Mouse (Mus musculus): Measurements from ENCODE around the gene Gm8232. TPM values are rescaled to one million over a fixed set of nuclear protein-coding genes. Genes with fewer than 3 reads are reported as not detected.
"Not testable (repeated sequence)": the region's sequence is repeated elsewhere in the genome, so short reads cannot be mapped to it uniquely, and the experiment has no call there.

Gm8232 gene
- polyA plus RNA-seq (2016; fragmentation: Nextera tagmentation; extraction: Ambion mirVana) = not detected in 2 replicates

- not testable (repeated sequence) for H3K27ac ChIP-seq (replicated peaks); H3K36me3 ChIP-seq (replicated peaks); H3K4me3 ChIP-seq; H3K27me3 ChIP-seq (replicated peaks; ENCODE audit: low read depth, poor library complexity, severe bottlenecking); H3K9me3 ChIP-seq; DNase-seq (ENCODE audit: low spot score); H3K4me1 ChIP-seq
- WGBS = 89% methylated on average over 3 of the region's 3 CpGs
Measured at GRCm38 (mm10) chr14:44433335-44433734, at the start of gene Gm8232. Gm8232 (plus strand) TSS chr14:44433635.

GRCm38 (mm10) chr14:44384233-44384632, 49.2 kb upstream of the Gm8232 start:
- H3K36me3 ChIP-seq (replicated peaks); H3K4me1 ChIP-seq; H3K4me3 ChIP-seq; H3K27ac ChIP-seq (replicated peaks); DNase-seq (ENCODE audit: low spot score); H3K9me3 ChIP-seq; H3K27me3 ChIP-seq (replicated peaks; ENCODE audit: low read depth, poor library complexity, severe bottlenecking): not testable (repeated sequence)
- WGBS = 84% methylated on average over 4 of the region's 4 CpGs

- H3K9me3 ChIP-seq; DNase-seq (ENCODE audit: low spot score); H3K36me3 ChIP-seq (replicated peaks); H3K27ac ChIP-seq (replicated peaks); H3K4me3 ChIP-seq; H3K27me3 ChIP-seq (replicated peaks; ENCODE audit: low read depth, poor library complexity, severe bottlenecking); H3K4me1 ChIP-seq: not testable (repeated sequence)
- 80% methylated on average over 1 of the region's 2 CpGs for WGBS
Measured at GRCm38 (mm10) chr14:44410588-44410987, 22.8 kb upstream of the Gm8232 start, which contains the start of gene Gm3371. Gm3371 (minus strand) TSS chr14:44410688.

Other genes with a start within 250 kb of the Gm8232 start
- gene Gm8212, start 236.0 kb upstream of the Gm8232 start, polyA plus RNA-seq (2016; fragmentation: Nextera tagmentation; extraction: Ambion mirVana) = not detected in 2 replicates
- not detected in 2 replicates for gene 4930503E14Rik, start 220.4 kb upstream of the Gm8232 start, polyA plus RNA-seq (2016; fragmentation: Nextera tagmentation; extraction: Ambion mirVana)
- not detected in 2 replicates for gene Gm8220, start 148.1 kb upstream of the Gm8232 start, polyA plus RNA-seq (2016; fragmentation: Nextera tagmentation; extraction: Ambion mirVana)
- gene Gm5930, start 95.1 kb upstream of the Gm8232 start, polyA plus RNA-seq (2016; fragmentation: Nextera tagmentation; extraction: Ambion mirVana) = not detected in 2 replicates
- not detected in 2 replicates for gene Gm8229, start 68.3 kb upstream of the Gm8232 start, polyA plus RNA-seq (2016; fragmentation: Nextera tagmentation; extraction: Ambion mirVana)
- gene Gm3371, start 22.9 kb upstream of the Gm8232 start, polyA plus RNA-seq (2016; fragmentation: Nextera tagmentation; extraction: Ambion mirVana) = not detected in 2 replicates
- not detected in 2 replicates for gene BC061237, start 58.8 kb downstream of the Gm8232 start, polyA plus RNA-seq (2016; fragmentation: Nextera tagmentation; extraction: Ambion mirVana)
- not detected in 2 replicates for gene Gm17093, start 84.6 kb downstream of the Gm8232 start, polyA plus RNA-seq (2016; fragmentation: Nextera tagmentation; extraction: Ambion mirVana)
- not detected in 2 replicates for gene Gm8247, start 149.5 kb downstream of the Gm8232 start, polyA plus RNA-seq (2016; fragmentation: Nextera tagmentation; extraction: Ambion mirVana)
- not detected in 2 replicates for gene Gm5624, start 194.3 kb downstream of the Gm8232 start, polyA plus RNA-seq (2016; fragmentation: Nextera tagmentation; extraction: Ambion mirVana)